Mouse (Mus musculus) small intestine, adult 2 months (tissue): ENCODE data around the gene Mosmo.

Source experiments
- CTCF ChIP-seq: fragments of 200-500 bp; IDR thresholded peaks from 2 replicates; pipeline ENCODE4 v1.5.1; 2012; ENCODE audit warnings: low read depth, mild to moderate bottlenecking, control low read depth, inconsistent platforms, low read length, moderate library complexity, mixed read lengths; ENCODE audit not compliant: insufficient replicate concordance, insufficient read length; ENCODE audit errors: extremely low read depth
- POLR2A ChIP-seq: fragments of 200-500 bp; IDR thresholded peaks from 2 replicates; pipeline ENCODE4 v1.6.1; 2012; ENCODE audit warnings: low read depth, mild to moderate bottlenecking, control low read depth, inconsistent platforms, low read length, moderate library complexity

- TF ChIP-seq CTCF = no peak
- TF ChIP-seq POLR2A = no peak
These were observed 26.5 kb downstream of the Mosmo start for GRCm38 (mm10) chr7:120703888-120704287.
